Mouse (Mus musculus) testis, adult 2 months (tissue): ENCODE data around the gene Pmp22.

Source experiments
- CTCF ChIP-seq: fragments of 200-500 bp; IDR thresholded peaks from 2 replicates; pipeline ENCODE4 v1.5.1; 2012; ENCODE audit warnings: low read depth, mild to moderate bottlenecking, inconsistent platforms, low read length, moderate library complexity; ENCODE audit not compliant: control insufficient read depth, insufficient read depth, insufficient replicate concordance
- POLR2A ChIP-seq: fragments of 200-500 bp; IDR thresholded peaks from 2 replicates; pipeline ENCODE4 v1.6.1; 2012; ENCODE audit warnings: low read depth, mild to moderate bottlenecking, inconsistent platforms, low read length, moderate library complexity; ENCODE audit not compliant: control insufficient read depth

GRCm38 (mm10) chr11:63129840-63130239 lies 1.1 kb downstream of the Pmp22 start:
- TF ChIP-seq POLR2A (no peak), CTCF (no peak)
